Mouse (Mus musculus) forebrain, embryonic 11.5 days (tissue): ENCODE data around the gene Flvcr1. TPM values are rescaled to one million over a fixed set of nuclear protein-coding genes. Genes with fewer than 3 reads are reported as not detected.

ENCODE experiments used
- ATAC-seq: fragments of 200-750 bp; cut with Nextera tagmentation; replicated peaks from 2 replicates; pipeline ENCODE4 v1.8.0; 2017; ENCODE audit warnings: moderate TSS enrichment; ENCODE audit not compliant: low FRiP score
- DNase-seq: peaks from one replicate; pipeline ENCODE4 v3.0.0-alpha.2; 2017; ENCODE audit warnings: low spot score
- H3K27ac ChIP-seq: fragments of 300-500 bp; sonication (generic); 2 replicates; pipeline ENCODE4 v1.5.1; 2014; ENCODE audit warnings: low read depth, low read length
- H3K27me3 ChIP-seq: fragments of 300-500 bp; sonication (generic); 2 replicates; pipeline ENCODE4 v1.6.1; 2014; ENCODE audit warnings: mild to moderate bottlenecking, low read length, mixed read lengths; ENCODE audit not compliant: control insufficient read depth, insufficient read depth
- H3K36me3 ChIP-seq: fragments of 300-500 bp; sonication (generic); 2 replicates; pipeline ENCODE4 v1.6.1; 2014; ENCODE audit warnings: mild to moderate bottlenecking, low read length, moderate library complexity, mixed read lengths; ENCODE audit not compliant: control insufficient read depth, insufficient read depth
- H3K4me1 ChIP-seq: fragments of 300-500 bp; sonication (generic); replicated peaks from 2 replicates; pipeline ENCODE4 v1.6.1; 2014; ENCODE audit warnings: low read length, mixed read lengths; ENCODE audit not compliant: control insufficient read depth, insufficient read depth
- H3K4me2 ChIP-seq: fragments of 300-500 bp; sonication (generic); 2 replicates; pipeline ENCODE4 v1.6.1; 2014; ENCODE audit warnings: low read depth, mild to moderate bottlenecking, low read length, moderate library complexity, mixed read lengths; ENCODE audit not compliant: severe bottlenecking
- H3K4me3 ChIP-seq: fragments of 300-500 bp; sonication (generic); 2 replicates; pipeline ENCODE4 v1.5.1; 2014; ENCODE audit warnings: low read depth, low read length
- H3K9ac ChIP-seq: fragments of 300-500 bp; sonication (generic); 2 replicates; pipeline ENCODE4 v1.6.1; 2014; ENCODE audit warnings: low read length
- H3K9me3 ChIP-seq: fragments of 300-500 bp; sonication (generic); 2 replicates; pipeline ENCODE4 v1.6.1; 2016; ENCODE audit warnings: low read length, mixed read lengths; ENCODE audit not compliant: control insufficient read depth
- WGBS: fragments of 180-500 bp; shearing (Covaris S2); extraction: QIAGEN DNeasy Blood & Tissue Kit; methylation state at CpG from one replicate; pipeline ENCODE4 v1.1.7; 2014; 5-methylcytosine and 5-hydroxymethylcytosine counted together
- polyA plus RNA-seq: library from polyadenylated mRNA; unstranded; fragments of >200 nt; fragmentation: Nextera tagmentation; extraction: Ambion mirVana; gene quantifications from 2 replicates; pipeline ENCODE4 v1.2.1, GENCODE M21; 2014

The Flvcr1 gene
- polyA plus RNA-seq, 1 experiment from 2014 or later, result 14.0 TPM

GRCm38 (mm10) chr1:191014271-191014670, 11.7 kb downstream of the Flvcr1 start:
- DNase-seq (no peak), ATAC-seq (no peak)
- Histone ChIP-seq H3K4me3 (no peak overlapping the region), H3K4me1 (no peaks in the 10 kb centered on the region), H3K9ac (no peak overlapping the region), H3K27me3 (no peaks in the 10 kb centered on the region), H3K4me2 (no peak overlapping the region), H3K36me3 (no peaks in the 10 kb centered on the region; the same call in 1 of the 2 replicates), H3K9me3 (no peaks in the 10 kb centered on the region), H3K27ac (no peak overlapping the region)
- WGBS, result 95% methylated on average over 3 of the region's 3 CpGs

- ATAC-seq, result no peak
Observed at GRCm38 (mm10) chr1:191008707-191009106, 17.3 kb downstream of the Flvcr1 start.

GRCm38 (mm10) chr1:191002201-191002600, 23.8 kb downstream of the Flvcr1 start:
- Histone ChIP-seq H3K4me3 (no peak overlapping the region), H3K9me3 (no peaks in the 10 kb centered on the region; the same call in 1 of the 2 replicates), H3K36me3 (no peaks in the 10 kb centered on the region), H3K4me1 (no peaks in the 10 kb centered on the region), H3K27ac (no peak overlapping the region), H3K4me2 (no peak overlapping the region), H3K27me3 (no peaks in the 10 kb centered on the region), H3K9ac (no peak overlapping the region)
- 61% methylated on average over 6 of the region's 6 CpGs for WGBS
- ATAC-seq (no peak), DNase-seq (peak; percentile 49)

More at GRCm38 (mm10) chr1:191008707-191009106, 17.3 kb downstream of the Flvcr1 start:
- Histone ChIP-seq H3K4me3 (no peak overlapping the region), H3K27ac (no peak overlapping the region), H3K36me3 (no peaks in the 10 kb centered on the region; the same call in 1 of the 2 replicates), H3K9me3 (no peaks in the 10 kb centered on the region), H3K9ac (no peak overlapping the region), H3K4me1 (no peaks in the 10 kb centered on the region), H3K4me2 (no peak overlapping the region), H3K27me3 (no peaks in the 10 kb centered on the region)
- no peak for DNase-seq
- 97% methylated on average over 5 of the region's 5 CpGs for WGBS

GRCm38 (mm10) chr1:191000686-191001085, 25.3 kb downstream of the Flvcr1 start:
- Histone ChIP-seq H3K27me3 (no peaks in the 10 kb centered on the region), H3K27ac (no peak overlapping the region), H3K36me3 (no peaks in the 10 kb centered on the region), H3K4me3 (no peak overlapping the region), H3K4me2 (no peak overlapping the region), H3K4me1 (no peaks in the 10 kb centered on the region), H3K9ac (no peak overlapping the region), H3K9me3 (no peaks in the 10 kb centered on the region; the same call in 1 of the 2 replicates)
- WGBS, result 88% methylated on average over 3 of the region's 3 CpGs
- ATAC-seq (no peak), DNase-seq (no peak)

- H3K27me3 ChIP-seq, result no peaks in the 10 kb centered on the region
- H3K4me3 ChIP-seq, result no peak overlapping the region
- ATAC-seq (no peak), DNase-seq (no peak)
- no peaks in the 10 kb centered on the region for H3K36me3 ChIP-seq
- 100% methylated on average over 1 of the region's 1 CpGs for WGBS
- H3K27ac ChIP-seq, result no peak overlapping the region
- H3K9me3 ChIP-seq, result no peaks in the 10 kb centered on the region; the same call in 1 of the 2 replicates
- H3K9ac ChIP-seq, result no peak overlapping the region
- H3K4me1 ChIP-seq, result no peaks in the 10 kb centered on the region
- no peak overlapping the region for H3K4me2 ChIP-seq
Observed at GRCm38 (mm10) chr1:190998027-190998426, 27.9 kb downstream of the Flvcr1 start.

GRCm38 (mm10) chr1:190996346-190996877, 29.5 kb downstream of the Flvcr1 start:
- no peak overlapping the region for H3K4me3 ChIP-seq
- WGBS, result 73% methylated on average over 6 of the region's 6 CpGs

GRCm38 (mm10) chr1:190995548-190995947, 30.4 kb downstream of the Flvcr1 start:
- Histone ChIP-seq H3K9ac (no peak overlapping the region), H3K9me3 (no peaks in the 10 kb centered on the region; the same call in 1 of the 2 replicates), H3K27ac (no peak overlapping the region), H3K27me3 (no peaks in the 10 kb centered on the region), H3K4me2 (no peak overlapping the region), H3K36me3 (no peaks in the 10 kb centered on the region), H3K4me3 (no peak overlapping the region), H3K4me1 (no peaks in the 10 kb centered on the region)
- WGBS, result 65% methylated on average over 7 of the region's 7 CpGs
- ATAC-seq (no peak), DNase-seq (peak; percentile 32)

More at GRCm38 (mm10) chr1:190996346-190996877, 29.5 kb downstream of the Flvcr1 start:
- no peak overlapping the region for H3K4me2 ChIP-seq
- H3K4me1 ChIP-seq, result no peaks in the 10 kb centered on the region
- H3K27me3 ChIP-seq, result no peaks in the 10 kb centered on the region
- DNase-seq (peak; percentile 30), ATAC-seq (no peak)
- H3K36me3 ChIP-seq, result no peaks in the 10 kb centered on the region
- H3K9me3 ChIP-seq, result no peaks in the 10 kb centered on the region; the same call in 1 of the 2 replicates
- no peak overlapping the region for H3K9ac ChIP-seq
- H3K27ac ChIP-seq, result no peak overlapping the region

- Histone ChIP-seq H3K27me3 (no peaks in the 10 kb centered on the region), H3K4me1 (no peaks in the 10 kb centered on the region), H3K9ac (no peak overlapping the region), H3K9me3 (no peaks in the 10 kb centered on the region), H3K27ac (no peak overlapping the region), H3K36me3 (no peaks in the 10 kb centered on the region), H3K4me3 (no peak overlapping the region), H3K4me2 (no peak overlapping the region)
- DNase-seq (no peak), ATAC-seq (no peak)
- WGBS, result 84% methylated on average over 9 of the region's 9 CpGs
Observed at GRCm38 (mm10) chr1:190989437-190990082, 36.4 kb downstream of the Flvcr1 start.

- Histone ChIP-seq H3K9ac (no peak overlapping the region), H3K4me1 (0 out of 2 replicates have a peak, but pooled peaks cover 4% of the 10 kb centered on the region), H3K27ac (no peak overlapping the region), H3K4me2 (no peak overlapping the region), H3K36me3 (no peaks in the 10 kb centered on the region), H3K9me3 (no peaks in the 10 kb centered on the region), H3K4me3 (no peak overlapping the region), H3K27me3 (no peaks in the 10 kb centered on the region)
- DNase-seq, result no peak
- no peak for ATAC-seq
- 85% methylated on average over 4 of the region's 4 CpGs for WGBS
Observed at GRCm38 (mm10) chr1:190981412-190981811, 44.5 kb downstream of the Flvcr1 start.
